29 mouse cellular contexts compared by ENCODE assay signal in the genomic region with DNA sequence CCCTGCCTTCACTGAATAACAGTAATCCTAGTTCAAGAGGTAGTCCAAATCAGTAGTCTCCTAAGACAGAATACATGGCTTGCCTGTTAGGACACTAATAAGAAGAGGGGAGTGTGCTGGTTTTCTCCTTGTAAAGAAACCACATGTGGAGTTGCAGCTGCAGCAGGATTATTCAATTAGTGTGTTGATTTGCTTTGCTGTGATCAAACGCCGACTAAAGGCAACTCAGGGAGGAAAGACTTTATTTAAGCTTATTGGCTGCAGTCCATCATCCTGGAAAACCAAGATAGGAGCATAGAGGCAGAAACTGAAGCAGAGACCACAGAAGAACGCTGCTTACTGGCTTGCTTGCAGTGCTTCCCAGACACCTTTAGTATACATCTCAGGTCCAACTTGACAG. TPM values are rescaled to one million over a fixed set of nuclear protein-coding genes. Genes with fewer than 3 reads are reported as not detected.
A peak's percentile ranks its signal among the peaks of the same experiment; 100 is the strongest.
DNase-seq lines count a peak whose midpoint lies in the region; ATAC-seq lines count a peak whose summit lies in the region.
"Had no signal": no experiment of that assay in that cellular context is flagged by ENCODE, and none has a peak within 500 bp of the region (broad histone marks: within the 10 kb centered on the region; RNA-seq: fewer than 3 reads in every experiment).

No protein-coding gene starts in this region.

- H3K9ac ChIP-seq in embryonic facial prominence, embryonic 11.5 days (replicated peaks; ENCODE audit: low read length) = no peak overlapping the region
- H3K9ac ChIP-seq in midbrain, embryonic 16.5 days (ENCODE audit: low read depth, low read length) = no peak overlapping the region
- no peak overlapping the region for H3K9ac ChIP-seq in midbrain, embryonic 11.5 days (ENCODE audit: low read length)
- H3K9ac ChIP-seq: embryonic facial prominence, embryonic 13.5 days; hindbrain, embryonic 13.5 days; liver, embryonic 14.5 days; lung, embryonic 15.5 days; midbrain, embryonic 12.5 days had no signal

- no peak overlapping the region for H3K4me2 ChIP-seq in embryonic facial prominence, embryonic 11.5 days (ENCODE audit: low read depth, low read length)
- no peak overlapping the region for H3K4me2 ChIP-seq in midbrain, embryonic 16.5 days (ENCODE audit: low read length)
- no peak overlapping the region for H3K4me2 ChIP-seq in midbrain, embryonic 11.5 days
- H3K4me2 ChIP-seq: embryonic facial prominence, embryonic 13.5 days; heart, embryonic 11.5 days; hindbrain, embryonic 13.5 days; lung, embryonic 15.5 days; midbrain, embryonic 12.5 days had no signal

- H3K4me3 ChIP-seq in embryonic facial prominence, embryonic 11.5 days (ENCODE audit: low read depth, low read length) = no peak overlapping the region
- no peak overlapping the region for H3K4me3 ChIP-seq in embryonic facial prominence, embryonic 10.5 days
- no peak overlapping the region for H3K4me3 ChIP-seq in midbrain, embryonic 16.5 days (ENCODE audit: low read depth, low read length)
- no peak overlapping the region for H3K4me3 ChIP-seq in midbrain, embryonic 11.5 days (ENCODE audit: low read depth, low read length)
- H3K4me3 ChIP-seq: embryonic facial prominence, embryonic 13.5 days; erythroblast, embryonic 14.5 days; gastrocnemius, adult 2 months; hindbrain, embryonic 13.5 days; lung, embryonic 15.5 days; midbrain, embryonic 12.5 days had no signal

- no peaks in the 10 kb centered on the region for H3K9me3 ChIP-seq in embryonic facial prominence, embryonic 11.5 days (replicated peaks; ENCODE audit: control insufficient read depth, low read length)
- no peaks in the 10 kb centered on the region for H3K9me3 ChIP-seq in embryonic facial prominence, embryonic 10.5 days
- H3K9me3 ChIP-seq in midbrain, embryonic 16.5 days (replicated peaks; ENCODE audit: control insufficient read depth, low read length, poor library complexity, severe bottlenecking) = no peaks in the 10 kb centered on the region
- H3K9me3 ChIP-seq in midbrain, embryonic 11.5 days (ENCODE audit: control insufficient read depth, low read length) = no peaks in the 10 kb centered on the region
- H3K9me3 ChIP-seq: embryonic facial prominence, embryonic 13.5 days; G1E; hindbrain, embryonic 13.5 days; lung, embryonic 15.5 days; midbrain, embryonic 12.5 days had no signal

- no peaks in the 10 kb centered on the region for H3K27me3 ChIP-seq in embryonic facial prominence, embryonic 11.5 days (ENCODE audit: control insufficient read depth, insufficient read depth, low read length)
- H3K27me3 ChIP-seq in embryonic facial prominence, embryonic 10.5 days (replicated peaks; ENCODE audit: low read depth, poor library complexity, severe bottlenecking) = no peaks in the 10 kb centered on the region
- no peaks in the 10 kb centered on the region for H3K27me3 ChIP-seq in midbrain, embryonic 16.5 days (ENCODE audit: control insufficient read depth, insufficient read depth, low read depth, low read length)
- no peaks in the 10 kb centered on the region for H3K27me3 ChIP-seq in midbrain, embryonic 11.5 days (ENCODE audit: control insufficient read depth, insufficient read depth, low read length)
- H3K27me3 ChIP-seq: embryonic facial prominence, embryonic 13.5 days; hindbrain, embryonic 13.5 days; lung, embryonic 15.5 days; midbrain, embryonic 12.5 days; Patski had no signal

- H3K36me3 ChIP-seq in embryonic facial prominence, embryonic 11.5 days (replicated peaks; ENCODE audit: control insufficient read depth, insufficient read depth, low read depth, low read length) = no peaks in the 10 kb centered on the region
- no peaks in the 10 kb centered on the region for H3K36me3 ChIP-seq in embryonic facial prominence, embryonic 10.5 days (replicated peaks)
- H3K36me3 ChIP-seq in midbrain, embryonic 16.5 days (ENCODE audit: control insufficient read depth, insufficient read depth, low read length) = no peaks in the 10 kb centered on the region
- H3K36me3 ChIP-seq in midbrain, embryonic 11.5 days (ENCODE audit: control insufficient read depth, insufficient read depth, low read length) = no peaks in the 10 kb centered on the region
- H3K36me3 ChIP-seq: embryonic facial prominence, embryonic 13.5 days; G1E; hindbrain, embryonic 13.5 days; lung, embryonic 15.5 days; midbrain, embryonic 12.5 days had no signal

- no peaks in the 10 kb centered on the region for H3K4me1 ChIP-seq in embryonic facial prominence, embryonic 11.5 days (ENCODE audit: control insufficient read depth, insufficient read depth, low read length)
- H3K4me1 ChIP-seq in embryonic facial prominence, embryonic 10.5 days = no peaks in the 10 kb centered on the region; the same call in 1 of the 2 replicates
- H3K4me1 ChIP-seq in midbrain, embryonic 16.5 days (ENCODE audit: control insufficient read depth, insufficient read depth, low read length) = peaks cover 4% of the 10 kb centered on the region; the same call in 1 of the 2 replicates
- H3K4me1 ChIP-seq in midbrain, embryonic 11.5 days (ENCODE audit: control insufficient read depth, insufficient read depth, low read length) = no peaks in the 10 kb centered on the region
- H3K4me1 ChIP-seq: hindbrain, embryonic 13.5 days; lung, embryonic 15.5 days; midbrain, embryonic 12.5 days had no signal

- H3K27ac ChIP-seq in embryonic facial prominence, embryonic 11.5 days (replicated peaks; ENCODE audit: low read depth, low read length) = no peak overlapping the region
- no peak overlapping the region for H3K27ac ChIP-seq in embryonic facial prominence, embryonic 10.5 days (replicated peaks)
- no peak overlapping the region for H3K27ac ChIP-seq in midbrain, embryonic 16.5 days (ENCODE audit: low read length)
- H3K27ac ChIP-seq in midbrain, embryonic 11.5 days (ENCODE audit: low read depth, low read length) = no peak overlapping the region
- H3K27ac ChIP-seq: embryonic facial prominence, embryonic 13.5 days; gastrocnemius, adult 2 months; hindbrain, embryonic 13.5 days; liver, embryonic 14.5 days; lung, embryonic 15.5 days; midbrain, embryonic 12.5 days had no signal

- ATAC-seq in embryonic facial prominence, embryonic 11.5 days (replicated peaks; ENCODE audit: insufficient number of reproducible peaks, low FRiP score, low TSS enrichment, low read depth) = no peak
- ATAC-seq in midbrain, embryonic 16.5 days = 0 out of 2 replicates have a peak, but pooled peaks have one; percentile 32
- ATAC-seq in midbrain, embryonic 11.5 days (ENCODE audit: low FRiP score) = no peak
- ATAC-seq: inflammation-experienced regulatory T-cells, adult 6 months; Patski had no signal

- peak; percentile 57 for DNase-seq in embryonic facial prominence, embryonic 11.5 days (ENCODE audit: low spot score)
- no peak for DNase-seq in embryonic facial prominence, embryonic 10.5 days (ENCODE audit: low spot score)
- DNase-seq in midbrain, embryonic 11.5 days (ENCODE audit: low spot score, missing footprints) = no peak
- DNase-seq in forelimb bud, embryonic 11.5 days (ENCODE audit: low read depth, low spot score) = peak; percentile 36
- no peak for DNase-seq in thymus, postnatal 10 days (ENCODE audit: low spot score in 2 of 2)
- DNase-seq in frontal cortex, postnatal 10 days (ENCODE audit: low spot score in 2 of 2) = no peak
- DNase-seq: adrenal gland, postnatal 10 days; cerebellum, adult 11 months; cerebellum, adult 9-11 months; gastrocnemius, adult 2 months; gastrocnemius, postnatal 36 days; heart, adult 18-20 months; heart, postnatal 36 days; kidney, adult 11 months; kidney, postnatal 14 days; liver; spleen, adult 18-20 months; thymus, postnatal 25 days had no signal

- 57% methylated on average over 3 of the region's 3 CpGs for WGBS in embryonic facial prominence, embryonic 11.5 days
- 51% methylated on average over 3 of the region's 3 CpGs for WGBS in embryonic facial prominence, embryonic 10.5 days
- 32% methylated on average over 3 of the region's 3 CpGs for WGBS in midbrain, embryonic 16.5 days
- 48% methylated on average over 3 of the region's 3 CpGs for WGBS in midbrain, embryonic 11.5 days

RNA-seq across cellular contexts. Expression of a gene that starts 57.9 kb away (rescaled TPM):
- 9.8 and 13.6 TPM in 2 replicates for polyA plus RNA-seq in embryonic facial prominence, embryonic 11.5 days (2014; fragmentation: Nextera tagmentation; extraction: Ambion mirVana)
- polyA plus RNA-seq in embryonic facial prominence, embryonic 10.5 days (2016; fragmentation: Nextera tagmentation; extraction: Ambion mirVana) = 1.9 and 2.0 TPM in 2 replicates
- polyA plus RNA-seq in midbrain, embryonic 16.5 days (2015; fragmentation: Nextera tagmentation; extraction: Ambion mirVana) = 126 and 137 TPM in 2 replicates
- polyA plus RNA-seq in midbrain, embryonic 11.5 days (2014; fragmentation: Nextera tagmentation; extraction: Ambion mirVana) = 14.9 and 16.8 TPM in 2 replicates
- polyA plus RNA-seq: erythroblast, embryonic 14.5 days; G1E; inflammation-experienced regulatory T-cells, adult 6 months; liver, embryonic 14.5 days; Patski had no signal

Comparison
In these comparisons a context has a peak if more than half of its experiments do, and no peak if none do; other contexts are left out.
1. DNase-seq: peak in embryonic facial prominence, embryonic 11.5 days (single experiment) and forelimb bud, embryonic 11.5 days (single experiment); none in embryonic facial prominence, embryonic 10.5 days (single experiment), midbrain, embryonic 11.5 days (single experiment), thymus, postnatal 10 days (0 of 2) and frontal cortex, postnatal 10 days (0 of 2).